Mouse (Mus musculus): ENCODE results near the gene Anxa8. TPM values are rescaled to one million over a fixed set of nuclear protein-coding genes. Genes with fewer than 3 reads are reported as not detected.

Anxa8 gene
- polyA plus RNA-seq (2016; fragmentation: Nextera tagmentation; extraction: Ambion mirVana): 0.61 and 0.74 TPM in 2 replicates

DNA sequence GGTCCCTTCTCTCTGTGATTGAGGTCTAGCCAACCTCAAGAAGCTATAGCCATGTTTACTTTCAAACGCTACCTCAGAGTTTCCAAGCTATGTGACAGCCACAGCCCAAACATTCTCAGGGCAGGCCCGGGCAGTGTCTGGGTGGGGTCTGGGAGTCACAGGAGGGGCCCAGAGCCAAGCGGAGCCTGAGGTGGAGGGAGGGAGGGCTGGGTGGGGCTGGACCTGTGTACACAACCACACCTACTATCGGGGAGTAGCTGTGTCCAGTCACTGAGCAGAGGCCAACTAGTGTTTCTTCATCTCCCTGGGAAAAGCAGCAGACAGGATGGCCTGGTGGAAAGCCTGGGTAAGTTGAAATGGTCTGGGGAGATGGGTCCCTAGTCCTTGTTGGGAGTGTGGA, at the start of gene Anxa8:
Anxa8 (plus strand) TSS at position 251 of the 400 bp plus-strand sequence.
- Histone ChIP-seq H3K4me3 (no peak within 1 kb of the TSS), H3K9me3 (replicated peaks) (no peaks in the 10 kb centered on the region), H3K4me2 (no peak within 1 kb of the TSS), H3K27me3 (replicated peaks) (no peaks in the 10 kb centered on the region; the same call in 1 of the 2 replicates), H3K36me3 (no peaks in the 10 kb centered on the region), H3K4me1 (replicated peaks) (no peaks in the 10 kb centered on the region), H3K27ac (ENCODE audit: poor library complexity, severe bottlenecking) (no peak within 1 kb of the TSS), H3K9ac (no peak within 1 kb of the TSS)
- no peak for ATAC-seq (ENCODE audit: insufficient number of reproducible peaks, low FRiP score)
- 64% methylated on average over 4 of the region's 4 CpGs for WGBS

DNA sequence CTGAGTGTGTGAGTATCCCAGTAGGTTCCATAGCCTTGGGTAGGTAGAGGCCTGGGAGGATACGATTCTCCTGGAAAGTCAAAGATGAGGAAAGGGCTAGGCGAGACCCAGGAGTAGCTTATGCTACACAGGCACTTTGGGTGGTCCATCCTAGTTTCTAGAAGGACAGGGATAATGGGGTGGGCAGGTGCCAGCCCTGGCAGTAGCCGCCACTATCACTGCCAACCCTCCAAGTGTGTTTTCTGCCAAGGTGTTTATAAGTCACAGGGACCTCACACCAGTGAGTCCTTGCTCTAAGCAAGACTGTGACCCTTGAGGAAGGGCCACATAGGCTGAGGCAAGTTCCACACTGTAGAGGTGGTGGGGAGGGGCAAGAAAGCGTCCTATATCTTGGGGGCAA, 44.5 kb upstream of the Anxa8 start:
- H3K4me3 ChIP-seq: no peak overlapping the region
- no peak overlapping the region for H3K27ac ChIP-seq (ENCODE audit: poor library complexity, severe bottlenecking)
- no peaks in the 10 kb centered on the region for H3K9me3 ChIP-seq (replicated peaks)
- no peaks in the 10 kb centered on the region for H3K4me1 ChIP-seq (replicated peaks)
- H3K9ac ChIP-seq: no peak overlapping the region
- H3K36me3 ChIP-seq: no peaks in the 10 kb centered on the region
- no peak for ATAC-seq (ENCODE audit: insufficient number of reproducible peaks, low FRiP score)
- WGBS: 75% methylated on average over 4 of the region's 4 CpGs
- no peak overlapping the region for H3K4me2 ChIP-seq
- H3K27me3 ChIP-seq (replicated peaks): no peaks in the 10 kb centered on the region

DNA sequence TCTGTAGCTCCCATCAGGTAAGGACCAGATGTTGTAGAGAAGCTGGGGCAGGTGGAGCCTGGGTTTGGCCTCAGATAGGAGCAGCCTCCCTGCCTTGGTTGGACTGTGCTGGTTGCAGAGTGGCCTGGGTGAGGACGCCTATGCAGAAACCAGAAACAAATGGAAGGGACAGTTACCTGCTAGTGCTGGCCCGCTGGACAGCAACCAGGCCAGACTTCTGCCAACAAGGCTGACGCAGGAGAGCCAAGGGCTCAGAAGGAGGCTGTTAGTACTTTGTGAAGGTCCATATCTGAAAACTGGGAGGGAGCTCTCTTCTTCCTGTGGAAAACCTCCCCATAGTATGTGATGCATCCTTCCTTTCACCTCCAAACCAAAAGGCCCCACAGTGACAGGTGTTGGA, 42.4 kb upstream of the Anxa8 start:
- 50% methylated on average over 3 of the region's 3 CpGs for WGBS
- Histone ChIP-seq H3K27me3 (replicated peaks) (no peaks in the 10 kb centered on the region), H3K4me1 (replicated peaks) (no peaks in the 10 kb centered on the region), H3K4me2 (no peak overlapping the region), H3K27ac (ENCODE audit: poor library complexity, severe bottlenecking) (no peak overlapping the region), H3K9ac (no peak overlapping the region), H3K4me3 (no peak overlapping the region), H3K36me3 (no peaks in the 10 kb centered on the region), H3K9me3 (replicated peaks) (no peaks in the 10 kb centered on the region)
- ATAC-seq (ENCODE audit: insufficient number of reproducible peaks, low FRiP score): no peak

DNA sequence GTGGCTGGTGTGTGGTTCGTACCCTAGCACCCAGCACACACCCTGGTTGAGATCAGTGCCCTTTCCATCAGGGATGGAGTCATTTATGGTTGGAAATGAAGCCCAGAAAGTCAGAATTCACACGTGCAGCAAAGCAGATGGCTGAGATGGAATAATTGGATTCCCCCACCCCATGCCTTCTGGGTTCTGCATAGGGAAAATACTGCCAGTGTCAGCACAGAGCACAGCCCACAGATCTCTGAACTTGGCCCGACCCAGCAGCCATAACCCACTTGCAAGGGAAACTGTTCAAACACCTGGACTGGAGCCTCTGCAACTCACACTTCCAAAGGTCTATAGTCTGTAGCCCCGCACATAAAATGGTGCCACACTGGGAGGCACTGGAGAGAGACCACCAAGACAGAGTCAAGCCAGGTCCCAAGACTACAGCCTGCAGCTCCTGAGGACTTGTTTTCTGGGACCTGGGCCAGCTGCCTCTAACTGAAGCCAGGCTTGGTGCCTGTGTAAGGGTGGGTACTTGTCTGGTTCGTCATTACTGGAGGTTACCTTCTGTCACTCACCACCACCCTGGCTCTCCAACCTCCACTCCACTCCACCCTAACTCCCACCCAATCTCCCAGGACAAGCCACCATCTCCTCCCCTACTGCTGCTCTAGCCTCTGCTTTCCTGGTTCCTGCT, 35.5 kb upstream of the Anxa8 start:
- Histone ChIP-seq H3K27me3 (replicated peaks) (no peaks in the 10 kb centered on the region), H3K4me1 (replicated peaks) (no peaks in the 10 kb centered on the region), H3K4me3 (no peak overlapping the region), H3K36me3 (no peaks in the 10 kb centered on the region), H3K9me3 (replicated peaks) (no peaks in the 10 kb centered on the region), H3K27ac (ENCODE audit: poor library complexity, severe bottlenecking) (no peak overlapping the region), H3K4me2 (no peak overlapping the region), H3K9ac (no peak overlapping the region)
- no peak for ATAC-seq (ENCODE audit: insufficient number of reproducible peaks, low FRiP score)
- 78% methylated on average over 5 of the region's 5 CpGs for WGBS

DNA sequence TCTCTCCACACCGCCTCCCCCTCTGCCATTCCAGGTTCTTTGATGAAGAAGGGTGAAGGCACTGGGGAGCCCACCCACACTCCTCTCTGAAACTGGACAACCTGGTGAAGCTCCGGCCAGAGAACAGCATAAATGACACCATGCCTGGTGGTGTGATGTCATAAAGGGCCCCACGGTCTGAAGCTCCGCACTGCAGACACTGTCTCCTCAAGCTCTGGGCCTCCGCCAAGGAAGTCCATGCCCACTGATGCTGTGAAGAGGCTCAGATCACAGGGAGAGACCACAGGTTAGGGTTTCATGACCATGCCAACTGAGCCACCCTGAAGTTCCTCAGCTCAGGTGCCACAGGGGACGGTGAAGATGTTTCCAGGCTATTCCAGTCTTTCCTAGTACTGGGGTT, 33.3 kb upstream of the Anxa8 start, which contains the start of gene Antxrl:
Antxrl (plus strand) TSS at position 192 of the 400 bp plus-strand sequence.
- Histone ChIP-seq H3K4me2 (no peak within 1 kb of the TSS), H3K4me1 (replicated peaks) (no peaks in the 10 kb centered on the region), H3K27ac (ENCODE audit: poor library complexity, severe bottlenecking) (no peak within 1 kb of the TSS), H3K9me3 (replicated peaks) (no peaks in the 10 kb centered on the region), H3K4me3 (no peak within 1 kb of the TSS), H3K36me3 (no peaks in the 10 kb centered on the region), H3K27me3 (replicated peaks) (no peaks in the 10 kb centered on the region), H3K9ac (no peak within 1 kb of the TSS)
- no peak for ATAC-seq (ENCODE audit: insufficient number of reproducible peaks, low FRiP score)
- WGBS: 86% methylated on average over 6 of the region's 6 CpGs

DNA sequence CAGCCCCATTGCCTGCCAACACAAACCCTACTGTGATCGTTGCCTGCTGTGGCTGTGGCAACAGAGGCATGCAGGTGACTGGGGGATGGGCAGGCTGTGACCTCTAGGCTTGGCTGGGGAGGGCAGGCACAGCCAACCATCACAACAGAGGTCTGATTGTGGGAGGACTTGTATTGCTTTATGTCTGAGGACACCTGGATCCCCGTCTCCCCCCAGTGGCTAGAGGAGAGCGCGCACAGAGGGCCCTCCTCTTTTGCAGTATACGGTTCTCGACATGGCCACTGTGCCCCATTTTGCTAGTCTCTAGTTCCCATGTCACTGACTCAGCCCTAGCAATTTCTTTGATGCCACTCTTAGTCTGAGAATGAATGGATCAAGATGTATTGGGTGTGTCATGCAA, 14.1 kb upstream of the Anxa8 start:
- no peak for ATAC-seq (ENCODE audit: insufficient number of reproducible peaks, low FRiP score)

DNA sequence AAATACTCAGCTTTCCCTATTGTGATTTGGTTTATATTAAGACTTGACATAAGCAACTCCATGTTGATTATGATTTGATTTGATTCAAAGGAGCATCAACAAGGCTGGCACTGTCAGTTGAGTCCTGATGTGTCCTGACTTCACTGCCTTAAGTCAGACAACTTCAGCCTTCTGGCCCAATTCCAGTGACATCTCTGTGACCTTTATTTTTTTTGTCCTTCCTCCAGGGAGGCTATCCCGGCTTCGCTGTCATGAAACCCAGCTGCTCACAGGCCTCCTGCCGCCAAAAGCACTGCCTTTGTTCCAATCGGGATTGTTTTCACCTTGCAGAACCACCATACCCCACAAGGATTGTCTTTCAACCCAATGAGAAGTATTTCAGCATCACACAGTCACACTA, 10.4 kb upstream of the Anxa8 start:
- Histone ChIP-seq H3K4me2 (no peak overlapping the region), H3K27me3 (replicated peaks) (no peaks in the 10 kb centered on the region), H3K4me3 (no peak overlapping the region), H3K9ac (no peak overlapping the region), H3K4me1 (replicated peaks) (peaks cover 15% of the 10 kb centered on the region), H3K9me3 (replicated peaks) (no peaks in the 10 kb centered on the region), H3K27ac (ENCODE audit: poor library complexity, severe bottlenecking) (no peak overlapping the region), H3K36me3 (no peaks in the 10 kb centered on the region)
- 42% methylated on average over 4 of the region's 4 CpGs for WGBS
- no peak for ATAC-seq (ENCODE audit: insufficient number of reproducible peaks, low FRiP score)

More for the DNA sequence above, 14.1 kb upstream of the Anxa8 start:
- H3K4me3 ChIP-seq: no peak overlapping the region
- H3K4me1 ChIP-seq (replicated peaks): peaks cover 15% of the 10 kb centered on the region
- H3K9me3 ChIP-seq (replicated peaks): no peaks in the 10 kb centered on the region
- H3K27ac ChIP-seq (ENCODE audit: poor library complexity, severe bottlenecking): no peak overlapping the region
- 47% methylated on average over 6 of the region's 6 CpGs for WGBS
- no peaks in the 10 kb centered on the region for H3K36me3 ChIP-seq
- H3K9ac ChIP-seq: no peak overlapping the region
- no peak overlapping the region for H3K4me2 ChIP-seq
- 0 out of 2 replicates have a peak, but pooled peaks cover 12% of the 10 kb centered on the region for H3K27me3 ChIP-seq (replicated peaks)

DNA sequence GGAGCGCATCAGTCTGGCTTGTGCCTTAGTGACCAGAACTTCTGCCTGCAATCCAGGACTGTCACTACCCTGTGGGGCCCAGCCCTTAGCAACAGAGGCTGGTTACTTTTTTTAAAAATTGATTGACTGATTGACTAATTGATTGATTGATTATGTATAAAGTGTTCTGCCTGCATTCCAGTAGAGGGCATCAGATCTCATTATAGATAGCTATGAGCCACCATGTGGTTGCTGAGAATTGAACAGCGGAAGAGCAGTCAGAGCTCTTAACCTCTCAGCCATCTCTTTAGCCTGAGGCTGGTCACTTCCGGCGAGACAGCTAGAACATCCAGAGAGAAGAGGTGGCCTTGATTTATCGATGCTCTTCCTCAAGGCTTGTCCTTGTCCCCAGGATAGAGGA, 8.6 kb upstream of the Anxa8 start:
- no peak for ATAC-seq (ENCODE audit: insufficient number of reproducible peaks, low FRiP score)
- Histone ChIP-seq H3K4me1 (replicated peaks) (peaks cover 8% of the 10 kb centered on the region; the same call in 1 of the 2 replicates), H3K27ac (ENCODE audit: poor library complexity, severe bottlenecking) (no peak overlapping the region), H3K4me2 (no peak overlapping the region), H3K27me3 (replicated peaks) (no peaks in the 10 kb centered on the region), H3K9ac (no peak overlapping the region), H3K36me3 (no peaks in the 10 kb centered on the region), H3K4me3 (no peak overlapping the region), H3K9me3 (replicated peaks) (no peaks in the 10 kb centered on the region)
- 72% methylated on average over 5 of the region's 5 CpGs for WGBS

DNA sequence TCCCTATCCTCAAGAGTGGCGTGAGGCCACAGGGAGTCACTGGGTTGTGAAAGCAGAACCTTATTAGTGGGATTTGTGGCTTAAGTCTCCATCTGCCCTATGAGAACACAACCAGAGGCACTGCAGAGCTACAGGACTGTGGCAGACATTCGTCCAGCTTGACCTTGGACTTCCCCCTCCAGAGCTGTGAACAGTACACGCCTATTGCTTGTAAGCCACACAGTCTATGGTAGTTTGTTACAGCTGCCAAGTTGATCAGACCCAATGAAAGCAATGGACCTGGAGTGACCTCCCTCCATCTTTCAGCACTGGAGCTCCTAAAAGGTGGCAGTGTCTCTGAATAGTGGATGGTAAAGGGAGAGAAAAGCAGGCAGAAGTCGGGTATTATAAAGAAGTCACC, 7.5 kb upstream of the Anxa8 start:
- ATAC-seq (ENCODE audit: insufficient number of reproducible peaks, low FRiP score): no peak
- peaks cover 5% of the 10 kb centered on the region; the same call in 1 of the 2 replicates for H3K4me1 ChIP-seq (replicated peaks)
- 64% methylated on average over 4 of the region's 4 CpGs for WGBS
- no peak overlapping the region for H3K4me3 ChIP-seq
- no peak overlapping the region for H3K9ac ChIP-seq
- no peak overlapping the region for H3K4me2 ChIP-seq
- H3K9me3 ChIP-seq (replicated peaks): no peaks in the 10 kb centered on the region
- no peaks in the 10 kb centered on the region for H3K36me3 ChIP-seq
- H3K27ac ChIP-seq (ENCODE audit: poor library complexity, severe bottlenecking): no peak overlapping the region
- no peaks in the 10 kb centered on the region; the same call in 1 of the 2 replicates for H3K27me3 ChIP-seq (replicated peaks)

DNA sequence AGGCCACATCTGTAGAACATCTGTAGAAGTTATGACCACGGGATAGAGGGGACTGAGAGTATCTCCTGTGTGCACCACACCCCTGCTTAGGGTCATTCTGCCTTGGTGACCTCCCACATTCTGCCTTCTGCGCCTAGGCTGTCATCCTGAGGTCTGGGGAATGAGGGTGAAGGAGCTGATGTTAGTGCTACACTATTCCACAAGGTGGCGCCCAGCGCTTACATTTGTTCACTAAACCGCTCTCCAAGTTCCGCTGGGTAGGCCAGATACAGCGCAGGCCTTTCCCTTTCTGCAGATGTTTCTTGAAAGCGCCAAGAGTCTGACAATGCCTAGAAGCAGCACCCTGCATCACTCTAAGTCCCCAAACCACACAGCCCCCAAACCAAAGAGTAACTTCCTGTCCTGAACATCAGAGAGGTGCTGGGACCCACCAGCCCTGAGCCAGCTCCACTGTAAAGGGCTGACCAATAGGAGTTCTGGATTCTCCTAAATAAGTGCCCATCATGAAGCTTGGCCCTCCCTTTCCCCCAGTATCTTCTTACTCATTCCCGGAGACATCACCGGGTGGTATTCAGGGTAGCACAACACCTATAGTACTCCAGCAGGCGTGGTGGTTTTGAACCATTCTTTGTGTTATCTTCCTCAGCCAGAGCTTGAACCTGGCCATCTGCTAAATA, 5.3 kb upstream of the Anxa8 start:
- Histone ChIP-seq H3K27ac (ENCODE audit: poor library complexity, severe bottlenecking) (no peak overlapping the region), H3K4me2 (peak overlapping the region; percentile 32; the same call in 1 of the 2 replicates), H3K9me3 (replicated peaks) (no peaks in the 10 kb centered on the region), H3K4me1 (replicated peaks) (no peaks in the 10 kb centered on the region), H3K4me3 (no peak overlapping the region), H3K27me3 (replicated peaks) (no peaks in the 10 kb centered on the region; the same call in 1 of the 2 replicates), H3K36me3 (no peaks in the 10 kb centered on the region), H3K9ac (no peak overlapping the region)
- peak; percentile 16; the same call in 1 of the 2 replicates for ATAC-seq (ENCODE audit: insufficient number of reproducible peaks, low FRiP score)
- WGBS: 11% methylated on average over 11 of the region's 11 CpGs

DNA sequence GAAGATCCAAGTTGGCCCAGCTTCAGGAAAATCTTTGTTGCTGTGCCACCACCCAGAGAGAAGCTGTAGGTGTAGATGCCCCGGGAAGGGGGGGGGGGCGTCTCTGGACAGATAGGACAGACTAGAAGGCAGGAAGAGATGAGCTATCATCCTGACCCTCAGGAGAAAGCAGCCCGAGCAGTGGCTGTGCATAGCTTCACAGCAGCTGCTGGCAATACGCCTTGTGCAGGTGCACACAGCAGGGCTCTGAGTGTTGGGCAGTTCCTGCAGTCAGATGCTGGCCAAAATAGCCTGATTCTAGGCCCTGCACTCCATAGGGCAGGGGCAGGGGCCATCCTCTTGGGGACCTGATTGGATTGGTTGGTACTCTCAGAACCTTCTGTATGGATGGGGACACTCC, 1.0 kb downstream of the Anxa8 start:
- WGBS: 75% methylated on average over 4 of the region's 4 CpGs
- H3K27ac ChIP-seq (ENCODE audit: poor library complexity, severe bottlenecking): no peak overlapping the region
- no peaks in the 10 kb centered on the region for H3K36me3 ChIP-seq
- no peaks in the 10 kb centered on the region; the same call in 1 of the 2 replicates for H3K27me3 ChIP-seq (replicated peaks)
- H3K4me1 ChIP-seq (replicated peaks): no peaks in the 10 kb centered on the region
- H3K9me3 ChIP-seq (replicated peaks): no peaks in the 10 kb centered on the region
- ATAC-seq (ENCODE audit: insufficient number of reproducible peaks, low FRiP score): no peak
- H3K4me3 ChIP-seq: no peak overlapping the region
- H3K4me2 ChIP-seq: no peak overlapping the region
- no peak overlapping the region for H3K9ac ChIP-seq

Data from heart, embryonic 12.5 days (tissue).